Mouse (Mus musculus) hindbrain, embryonic 14.5 days (tissue): Measurements from ENCODE around the gene Dip2b. TPM values are rescaled to one million over a fixed set of nuclear protein-coding genes. Genes with fewer than 3 reads are reported as not detected.

Experiments
- ATAC-seq: fragments of 200-750 bp; cut with Nextera tagmentation; 2 replicates; pipeline ENCODE4 v1.8.0; 2017; ENCODE audit warnings: moderate number of reproducible peaks, mild to moderate bottlenecking, moderate TSS enrichment, moderate library complexity; ENCODE audit not compliant: low FRiP score
- DNase-seq: peaks from one replicate; pipeline ENCODE4 v3.0.0-alpha.2; 2015; ENCODE audit warnings: low spot score
- H3K27ac ChIP-seq: fragments of 300-500 bp; sonication (generic); 2 replicates; pipeline ENCODE4 v1.5.1; 2014; ENCODE audit warnings: mild to moderate bottlenecking, moderate library complexity
- H3K27me3 ChIP-seq: fragments of 300-500 bp; sonication (generic); 2 replicates; pipeline ENCODE4 v1.6.1; 2014; ENCODE audit warnings: mild to moderate bottlenecking, low read length, mixed read lengths; ENCODE audit not compliant: control insufficient read depth, insufficient read depth
- H3K36me3 ChIP-seq: fragments of 300-500 bp; sonication (generic); replicated peaks from 2 replicates; pipeline ENCODE4 v1.6.1; 2014; ENCODE audit not compliant: control insufficient read depth, insufficient read depth
- H3K4me1 ChIP-seq: fragments of 300-500 bp; sonication (generic); replicated peaks from 2 replicates; pipeline ENCODE4 v1.6.1; 2014; ENCODE audit warnings: antibody characterized with exemption, low read length, mixed read lengths; ENCODE audit not compliant: control insufficient read depth, insufficient read depth
- H3K4me2 ChIP-seq: fragments of 300-500 bp; sonication (generic); replicated peaks from 2 replicates; pipeline ENCODE4 v1.6.1; 2014; ENCODE audit warnings: mild to moderate bottlenecking, moderate library complexity
- H3K4me3 ChIP-seq: fragments of 300-500 bp; sonication (generic); replicated peaks from 2 replicates; pipeline ENCODE4 v1.5.1; 2014; ENCODE audit warnings: mild to moderate bottlenecking, low read length
- H3K9ac ChIP-seq: fragments of 300-500 bp; sonication (generic); 2 replicates; pipeline ENCODE4 v1.6.1; 2014
- H3K9me3 ChIP-seq: fragments of 300-500 bp; sonication (generic); 2 replicates; pipeline ENCODE4 v1.6.1; 2016; ENCODE audit warnings: low read length; ENCODE audit not compliant: control insufficient read depth
- WGBS: fragments of 180-500 bp; shearing (Covaris S2); extraction: QIAGEN DNeasy Blood & Tissue Kit; methylation state at CpG from one replicate; pipeline ENCODE4 v1.1.7; 2014; 5-methylcytosine and 5-hydroxymethylcytosine counted together
- polyA plus RNA-seq: library from polyadenylated mRNA; unstranded; fragments of >200 nt; fragmentation: Nextera tagmentation; extraction: Ambion mirVana; gene quantifications from 2 replicates; pipeline ENCODE4 v1.2.1, GENCODE M21; 2014

Gene Dip2b
- polyA plus RNA-seq, 1 experiment from 2014 or later, result 27.8 TPM

GRCm38 (mm10) chr15:100183510-100183909 is 145.0 kb downstream of the Dip2b start:
- Histone ChIP-seq H3K9me3 (no peaks in the 10 kb centered on the region), H3K4me3 (no peak overlapping the region), H3K9ac (no peak overlapping the region), H3K27me3 (no peaks in the 10 kb centered on the region), H3K4me1 (no peaks in the 10 kb centered on the region), H3K27ac (no peak overlapping the region), H3K4me2 (no peak overlapping the region), H3K36me3 (peaks cover 91% of the 10 kb centered on the region)
- 91% methylated on average over 10 of the region's 10 CpGs for WGBS
- no peak for DNase-seq
- ATAC-seq, result no peak

- Histone ChIP-seq H3K27me3 (no peaks in the 10 kb centered on the region), H3K27ac (no peak overlapping the region), H3K36me3 (peaks cover 94% of the 10 kb centered on the region), H3K4me3 (no peak overlapping the region), H3K9ac (no peak overlapping the region), H3K4me2 (no peak overlapping the region), H3K4me1 (no peaks in the 10 kb centered on the region), H3K9me3 (no peaks in the 10 kb centered on the region)
- DNase-seq (no peak), ATAC-seq (no peak)
- 85% methylated on average over 5 of the region's 5 CpGs for WGBS
These were observed 146.5 kb downstream of the Dip2b start for GRCm38 (mm10) chr15:100184821-100185496.

GRCm38 (mm10) chr15:100186234-100186633 is 147.8 kb downstream of the Dip2b start:
- Histone ChIP-seq H3K27me3 (no peaks in the 10 kb centered on the region), H3K4me3 (no peak overlapping the region), H3K36me3 (peaks cover 94% of the 10 kb centered on the region), H3K4me2 (no peak overlapping the region), H3K9ac (no peak overlapping the region), H3K27ac (no peak overlapping the region), H3K4me1 (no peaks in the 10 kb centered on the region), H3K9me3 (no peaks in the 10 kb centered on the region)
- WGBS, result 93% methylated on average over 9 of the region's 9 CpGs
- ATAC-seq (no peak), DNase-seq (no peak)

GRCm38 (mm10) chr15:100186882-100187672 is 148.6 kb downstream of the Dip2b start:
- no peak for ATAC-seq

GRCm38 (mm10) chr15:100188542-100188941 is 150.1 kb downstream of the Dip2b start:
- Histone ChIP-seq H3K4me1 (no peaks in the 10 kb centered on the region), H3K9me3 (no peaks in the 10 kb centered on the region), H3K4me2 (no peak overlapping the region), H3K9ac (no peak overlapping the region), H3K36me3 (peaks cover 94% of the 10 kb centered on the region), H3K27me3 (no peaks in the 10 kb centered on the region), H3K4me3 (no peak overlapping the region), H3K27ac (no peak overlapping the region)
- ATAC-seq, result no peak
- no peak for DNase-seq
- WGBS, result 94% methylated on average over 5 of the region's 5 CpGs

More at GRCm38 (mm10) chr15:100186882-100187672, 148.6 kb downstream of the Dip2b start:
- no peak for DNase-seq
- Histone ChIP-seq H3K4me3 (no peak overlapping the region), H3K27ac (no peak overlapping the region), H3K4me2 (no peak overlapping the region), H3K9ac (no peak overlapping the region), H3K36me3 (peaks cover 94% of the 10 kb centered on the region), H3K27me3 (no peaks in the 10 kb centered on the region), H3K9me3 (no peaks in the 10 kb centered on the region), H3K4me1 (no peaks in the 10 kb centered on the region)
- WGBS, result 92% methylated on average over 8 of the region's 8 CpGs

- Histone ChIP-seq H3K4me2 (no peak overlapping the region), H3K9ac (no peak overlapping the region), H3K4me1 (no peaks in the 10 kb centered on the region), H3K9me3 (no peaks in the 10 kb centered on the region), H3K36me3 (peaks cover 94% of the 10 kb centered on the region), H3K27ac (no peak overlapping the region), H3K27me3 (no peaks in the 10 kb centered on the region), H3K4me3 (no peak overlapping the region)
- ATAC-seq (no peak), DNase-seq (no peak)
- WGBS, result 82% methylated on average over 14 of the region's 14 CpGs
These were observed 150.5 kb downstream of the Dip2b start for GRCm38 (mm10) chr15:100188962-100189404.

- 92% methylated on average over 5 of the region's 5 CpGs for WGBS
- Histone ChIP-seq H3K4me3 (no peak overlapping the region), H3K4me2 (no peak overlapping the region), H3K9ac (no peak overlapping the region), H3K9me3 (no peaks in the 10 kb centered on the region), H3K27ac (no peak overlapping the region), H3K27me3 (no peaks in the 10 kb centered on the region), H3K4me1 (no peaks in the 10 kb centered on the region), H3K36me3 (peaks cover 94% of the 10 kb centered on the region)
- ATAC-seq (no peak), DNase-seq (no peak)
These were observed 151.6 kb downstream of the Dip2b start for GRCm38 (mm10) chr15:100190083-100190482.

- Histone ChIP-seq H3K9me3 (no peaks in the 10 kb centered on the region), H3K27me3 (no peaks in the 10 kb centered on the region), H3K4me2 (no peak overlapping the region), H3K4me3 (no peak overlapping the region), H3K4me1 (no peaks in the 10 kb centered on the region), H3K27ac (no peak overlapping the region), H3K9ac (no peak overlapping the region), H3K36me3 (peaks cover 88% of the 10 kb centered on the region)
- ATAC-seq (no peak), DNase-seq (no peak)
- WGBS, result 90% methylated on average over 11 of the region's 11 CpGs
These were observed 160.7 kb downstream of the Dip2b start for GRCm38 (mm10) chr15:100198983-100199745.

GRCm38 (mm10) chr15:100199790-100200189 is 161.3 kb downstream of the Dip2b start:
- no peaks in the 10 kb centered on the region for H3K9me3 ChIP-seq
- no peak overlapping the region for H3K4me3 ChIP-seq
- no peaks in the 10 kb centered on the region for H3K4me1 ChIP-seq
- no peak overlapping the region for H3K9ac ChIP-seq
- no peak overlapping the region for H3K27ac ChIP-seq
- H3K4me2 ChIP-seq, result no peak overlapping the region
- no peaks in the 10 kb centered on the region for H3K27me3 ChIP-seq
- 86% methylated on average over 3 of the region's 3 CpGs for WGBS
- DNase-seq (no peak), ATAC-seq (no peak)
- H3K36me3 ChIP-seq, result peaks cover 88% of the 10 kb centered on the region
